Mouse (Mus musculus): ENCODE measurements around the gene Gm4969. TPM values are rescaled to one million over a fixed set of nuclear protein-coding genes. Genes with fewer than 3 reads are reported as not detected.

Gene Gm4969
- polyA plus RNA-seq, 1 experiment = not detected

DNA sequence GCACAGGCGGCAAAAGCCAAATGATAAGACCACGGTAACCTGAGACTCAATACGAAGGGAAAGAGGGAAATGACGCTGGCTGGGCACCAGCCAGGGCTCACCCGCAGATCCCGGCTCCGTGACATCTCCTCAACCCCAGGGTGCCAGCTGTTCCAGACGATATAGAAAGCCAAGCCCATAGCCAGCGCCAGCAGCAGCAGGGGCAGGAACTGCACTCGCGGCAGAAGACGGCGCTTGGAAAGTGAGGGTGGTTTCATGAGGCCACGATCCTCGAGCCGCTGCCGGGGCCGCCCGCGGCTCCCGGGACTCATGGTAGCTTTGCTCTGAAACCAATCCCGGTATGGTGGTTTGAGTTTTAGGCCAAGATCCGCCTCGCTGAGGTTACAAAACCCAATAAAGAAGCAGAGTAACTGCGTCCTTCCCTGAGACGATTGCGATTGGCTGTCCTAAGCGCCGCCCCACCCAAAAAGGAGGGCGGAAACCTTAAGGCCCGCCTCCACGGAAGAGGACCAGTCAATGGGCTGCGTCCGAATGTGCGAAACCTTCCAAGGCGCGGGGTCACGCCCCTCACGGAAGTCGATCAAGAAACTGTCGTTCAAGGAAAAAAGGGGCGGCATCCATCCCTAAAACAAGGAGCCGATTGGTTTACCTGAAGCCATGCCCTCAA is 30.8 kb upstream of the Gm4969 start, which contains the start of gene Qpctl:
Qpctl (minus strand) TSS at position 417 of the 667 bp plus-strand sequence.
- H3K4me1 ChIP-seq (ENCODE audit: control insufficient read depth, insufficient read depth, insufficient read length, low read length) = peaks cover 6% of the 10 kb centered on the region; the same call in 1 of the 2 replicates
- H3K27ac ChIP-seq (replicated peaks; ENCODE audit: low read depth, low read length) = peak within 1 kb of the TSS; percentile 48
- H3K4me3 ChIP-seq (ENCODE audit: insufficient read depth, low read depth, low read length) = peak within 1 kb of the TSS; percentile 70

DNA sequence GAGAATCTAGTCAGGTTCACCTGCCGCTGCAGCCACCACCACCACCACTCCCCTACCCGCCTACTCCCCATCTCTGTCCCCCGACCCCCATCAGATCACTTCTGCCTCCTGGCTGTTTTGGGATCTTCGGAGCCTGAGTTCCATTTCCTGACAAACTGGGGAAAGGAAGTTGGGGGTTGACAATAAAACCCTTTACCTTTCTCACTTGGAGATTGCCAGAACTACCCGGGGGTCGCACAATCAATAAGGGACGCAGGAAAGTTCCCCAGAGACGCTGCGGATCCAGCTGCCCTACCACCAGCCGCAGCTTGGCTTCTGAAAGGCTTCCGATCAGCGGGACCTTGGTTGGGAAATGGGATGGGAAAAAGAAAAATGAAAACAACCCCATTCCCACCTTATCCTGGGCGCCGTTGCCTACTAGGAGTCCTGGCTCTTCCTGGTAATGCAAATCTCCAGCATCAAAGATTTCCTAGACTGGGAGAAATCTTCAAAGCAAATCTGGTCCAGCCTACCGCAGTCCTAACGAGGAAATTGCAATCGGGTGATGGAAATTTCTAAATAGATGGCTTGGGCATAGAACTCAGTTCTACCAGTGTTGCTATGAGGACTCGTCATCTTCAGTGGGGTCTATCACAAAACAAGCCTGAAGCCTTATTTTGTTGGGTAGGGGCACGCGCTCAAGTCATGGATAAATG is 30.2 kb upstream of the Gm4969 start:
- H3K4me1 ChIP-seq (ENCODE audit: control insufficient read depth, insufficient read depth, insufficient read length, low read length) = peaks cover 6% of the 10 kb centered on the region; the same call in 1 of the 2 replicates
- H3K27ac ChIP-seq (replicated peaks; ENCODE audit: low read depth, low read length) = peak overlapping the region; percentile 35
- peak overlapping the region; percentile 64 for H3K4me3 ChIP-seq (ENCODE audit: insufficient read depth, low read depth, low read length)

DNA sequence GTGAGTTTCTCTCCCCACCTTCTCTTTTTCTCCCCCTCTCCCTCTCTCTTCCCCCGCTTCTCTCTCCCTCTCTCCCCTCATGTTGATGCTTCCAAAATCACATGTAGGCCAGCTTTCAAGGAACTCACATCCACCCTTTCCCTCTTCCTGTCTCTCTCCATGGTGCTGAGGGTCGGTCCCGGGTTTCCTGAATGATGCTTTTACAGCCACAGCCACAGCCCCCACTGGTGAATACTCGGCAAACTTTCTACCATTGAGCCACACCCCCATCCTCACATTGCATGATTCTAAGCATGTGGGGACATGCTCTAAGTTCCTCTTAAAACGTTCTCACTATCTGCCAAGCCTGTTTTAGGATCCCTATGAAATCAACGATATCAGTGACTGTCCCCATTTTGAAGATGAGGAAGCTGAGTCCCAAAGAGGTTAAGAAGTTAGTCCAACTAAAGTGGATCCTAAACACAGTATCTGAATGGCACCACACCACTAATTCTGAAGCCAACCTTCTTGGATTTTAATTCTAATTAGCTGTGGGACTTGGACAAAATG is 29.4 kb upstream of the Gm4969 start:
- Histone ChIP-seq H3K27ac (replicated peaks; ENCODE audit: low read depth, low read length) (no peak overlapping the region), H3K4me1 (ENCODE audit: control insufficient read depth, insufficient read depth, insufficient read length, low read length) (peaks cover 6% of the 10 kb centered on the region; the same call in 1 of the 2 replicates), H3K4me3 (ENCODE audit: insufficient read depth, low read depth, low read length) (no peak overlapping the region)

DNA sequence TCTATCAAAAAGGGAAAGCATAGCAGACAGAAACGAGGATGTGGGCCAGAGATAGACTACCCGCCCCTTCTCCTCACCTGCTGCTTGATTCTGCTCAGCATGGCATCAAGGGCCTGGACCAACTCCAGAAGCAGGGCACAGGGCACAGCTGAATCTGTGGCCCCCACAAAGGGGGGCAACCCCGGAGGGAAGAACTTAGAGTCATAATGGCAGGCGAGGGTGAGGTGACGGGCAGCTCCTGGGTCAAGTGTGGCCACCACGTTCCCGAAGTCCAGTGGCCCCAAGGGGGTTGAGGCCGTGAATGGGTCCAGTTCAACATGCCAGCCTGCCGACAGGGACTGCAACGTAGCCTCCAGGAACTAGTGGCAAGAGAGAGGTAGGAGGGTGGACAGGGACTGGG is 28.6 kb upstream of the Gm4969 start:
- Histone ChIP-seq H3K4me3 (ENCODE audit: insufficient read depth, low read depth, low read length) (no peak overlapping the region), H3K27ac (replicated peaks; ENCODE audit: low read depth, low read length) (no peak overlapping the region), H3K4me1 (ENCODE audit: control insufficient read depth, insufficient read depth, insufficient read length, low read length) (peaks cover 6% of the 10 kb centered on the region; the same call in 1 of the 2 replicates)

DNA sequence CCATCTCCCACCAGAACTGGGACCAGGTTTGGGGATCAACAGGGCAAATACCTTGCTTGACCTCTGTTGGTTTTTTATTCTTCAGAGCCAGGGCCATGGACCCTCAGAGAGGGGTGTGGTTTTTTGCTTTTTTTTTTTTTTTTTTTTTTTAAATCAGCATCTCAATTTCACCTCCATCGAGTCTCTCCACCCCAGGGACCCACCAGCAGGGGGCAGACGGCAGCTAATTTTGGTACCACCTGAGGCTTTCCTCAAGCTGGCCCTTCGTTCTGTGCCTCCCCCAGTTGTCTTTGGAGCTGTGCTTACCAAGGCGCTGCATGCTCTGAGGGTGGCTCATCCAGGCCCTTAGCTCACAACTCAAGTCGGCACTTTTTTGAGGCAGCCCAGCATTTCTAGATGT is 19.2 kb upstream of the Gm4969 start:
- no peaks in the 10 kb centered on the region for H3K4me1 ChIP-seq (ENCODE audit: control insufficient read depth, insufficient read depth, insufficient read length, low read length)
- no peak overlapping the region for H3K4me3 ChIP-seq (ENCODE audit: insufficient read depth, low read depth, low read length)
- no peak overlapping the region for H3K27ac ChIP-seq (replicated peaks; ENCODE audit: low read depth, low read length)

DNA sequence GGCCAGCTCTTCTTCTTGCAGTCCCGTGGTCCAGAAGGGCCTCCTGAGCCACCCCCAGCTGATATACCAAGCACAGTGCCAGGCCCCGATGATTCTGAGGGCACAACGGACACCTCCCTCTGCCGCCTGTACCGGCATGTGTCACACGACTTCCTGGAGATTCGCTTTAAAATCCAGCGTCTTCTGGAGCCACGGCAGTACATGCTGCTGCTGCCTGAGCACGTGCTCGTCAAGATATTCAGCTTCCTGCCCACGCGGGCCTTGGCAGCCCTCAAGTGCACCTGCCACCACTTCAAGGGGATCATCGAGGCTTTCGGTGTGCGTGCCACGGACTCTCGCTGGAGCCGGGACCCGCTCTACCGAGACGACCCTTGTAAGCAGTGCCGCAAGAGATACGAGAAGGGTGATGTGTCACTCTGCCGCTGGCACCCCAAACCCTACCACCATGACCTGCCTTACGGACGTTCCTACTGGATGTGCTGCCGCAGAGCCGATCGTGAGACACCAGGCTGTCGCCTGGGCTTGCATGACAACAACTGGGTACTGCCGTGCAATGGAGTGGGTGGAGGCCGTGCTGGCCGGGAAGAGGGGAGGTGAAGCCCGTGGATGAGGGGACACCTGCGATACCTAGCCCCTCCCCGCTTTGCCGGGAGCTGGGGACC is 18.6 kb upstream of the Gm4969 start:
- Histone ChIP-seq H3K4me1 (ENCODE audit: control insufficient read depth, insufficient read depth, insufficient read length, low read length) (no peaks in the 10 kb centered on the region), H3K4me3 (ENCODE audit: insufficient read depth, low read depth, low read length) (no peak overlapping the region), H3K27ac (replicated peaks; ENCODE audit: low read depth, low read length) (no peak overlapping the region)

DNA sequence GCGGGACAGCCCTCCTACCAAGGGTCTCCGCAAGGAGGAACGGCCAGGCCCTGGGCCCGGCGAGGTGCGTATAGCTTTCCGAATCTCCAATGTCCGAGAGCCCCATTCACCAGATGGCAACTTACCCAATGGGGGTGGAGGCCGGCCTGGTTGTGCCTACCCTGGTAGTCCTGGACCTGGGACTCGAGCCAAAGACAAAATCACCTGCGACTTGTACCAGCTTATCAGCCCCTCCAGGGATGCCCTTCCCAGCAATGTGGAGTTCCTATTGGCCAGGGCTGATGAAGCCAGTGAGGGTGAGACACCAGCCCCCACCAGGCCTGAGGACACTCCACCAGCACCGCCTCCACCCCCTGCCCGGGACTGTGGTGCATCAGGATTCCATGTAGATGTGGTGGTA is 18.0 kb upstream of the Gm4969 start:
- Histone ChIP-seq H3K4me1 (ENCODE audit: control insufficient read depth, insufficient read depth, insufficient read length, low read length) (no peaks in the 10 kb centered on the region), H3K4me3 (ENCODE audit: insufficient read depth, low read depth, low read length) (no peak overlapping the region), H3K27ac (replicated peaks; ENCODE audit: low read depth, low read length) (no peak overlapping the region)

DNA sequence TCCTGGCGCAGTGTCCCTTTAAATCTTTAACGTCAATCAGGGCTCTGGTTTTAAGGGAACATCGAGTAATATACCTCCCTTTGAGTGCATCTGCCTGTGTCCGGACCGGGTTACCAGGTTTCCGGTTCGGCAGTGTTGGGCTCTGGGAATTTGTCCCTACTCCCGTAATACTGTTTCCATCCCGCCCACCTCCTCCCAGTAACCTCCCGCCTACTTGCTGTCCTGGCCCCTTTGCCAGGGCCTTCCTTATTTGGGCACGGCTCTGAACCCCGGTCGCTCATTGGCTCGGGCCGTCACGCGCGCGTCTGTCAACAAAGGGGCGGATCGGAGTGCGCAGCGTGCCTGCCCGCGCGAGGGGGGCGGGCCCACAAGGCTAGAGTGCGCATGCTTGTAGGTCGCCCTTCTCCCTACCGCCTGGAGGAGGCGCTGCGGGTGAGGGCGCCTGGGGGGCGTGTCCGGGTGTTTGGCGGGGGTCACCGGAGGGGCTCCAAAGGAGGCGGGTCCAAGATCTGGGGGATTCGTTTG is 13.2 kb upstream of the Gm4969 start:
- H3K27ac ChIP-seq (replicated peaks; ENCODE audit: low read depth, low read length) = peak overlapping the region; percentile 88
- H3K4me3 ChIP-seq (ENCODE audit: insufficient read depth, low read depth, low read length) = peak overlapping the region; percentile 58
- H3K4me1 ChIP-seq (ENCODE audit: control insufficient read depth, insufficient read depth, insufficient read length, low read length) = no peaks in the 10 kb centered on the region

DNA sequence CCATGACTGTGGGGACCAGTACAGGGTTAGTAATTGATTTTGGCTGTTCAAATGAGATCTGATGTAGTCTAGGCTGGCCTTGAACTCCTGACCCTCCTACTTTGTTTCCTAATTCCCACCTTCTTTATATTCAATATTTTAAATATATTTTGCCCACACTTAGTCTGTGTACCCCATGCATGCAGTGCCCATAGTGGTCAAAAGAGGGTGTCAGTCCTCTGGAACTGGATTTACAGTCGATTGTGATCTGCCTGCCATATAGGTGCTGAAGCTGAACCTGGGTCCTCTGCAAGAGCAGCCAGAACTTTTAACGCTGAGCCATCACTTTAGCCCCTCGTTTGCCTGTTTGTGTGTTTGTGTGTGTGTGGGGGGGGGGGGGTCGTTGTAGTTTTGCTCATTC is 12.5 kb upstream of the Gm4969 start:
- peak overlapping the region; percentile 88 for H3K27ac ChIP-seq (replicated peaks; ENCODE audit: low read depth, low read length)
- H3K4me1 ChIP-seq (ENCODE audit: control insufficient read depth, insufficient read depth, insufficient read length, low read length) = no peaks in the 10 kb centered on the region
- H3K4me3 ChIP-seq (ENCODE audit: insufficient read depth, low read depth, low read length) = peak overlapping the region; percentile 52

DNA sequence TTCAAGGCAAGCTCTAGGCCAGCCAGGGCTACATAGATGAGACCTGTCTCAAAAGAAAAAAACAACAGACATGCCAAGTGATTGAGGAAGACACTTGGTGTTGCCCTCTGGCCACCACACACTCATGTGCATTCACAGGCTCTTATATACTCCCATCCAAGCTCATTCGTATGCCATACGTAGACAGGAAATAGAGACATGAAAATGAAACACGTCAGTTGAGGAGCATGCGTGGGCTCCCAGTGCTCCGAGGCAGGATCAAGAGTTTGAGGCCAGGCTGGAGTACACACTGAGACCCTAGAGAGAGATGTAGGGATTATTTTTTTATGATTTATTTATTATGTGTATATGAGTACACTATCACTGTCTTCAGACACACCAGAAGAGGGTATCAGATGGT is 11.2 kb upstream of the Gm4969 start:
- Histone ChIP-seq H3K27ac (replicated peaks; ENCODE audit: low read depth, low read length) (no peak overlapping the region), H3K4me3 (ENCODE audit: insufficient read depth, low read depth, low read length) (no peak overlapping the region), H3K4me1 (ENCODE audit: control insufficient read depth, insufficient read depth, insufficient read length, low read length) (no peaks in the 10 kb centered on the region)

DNA sequence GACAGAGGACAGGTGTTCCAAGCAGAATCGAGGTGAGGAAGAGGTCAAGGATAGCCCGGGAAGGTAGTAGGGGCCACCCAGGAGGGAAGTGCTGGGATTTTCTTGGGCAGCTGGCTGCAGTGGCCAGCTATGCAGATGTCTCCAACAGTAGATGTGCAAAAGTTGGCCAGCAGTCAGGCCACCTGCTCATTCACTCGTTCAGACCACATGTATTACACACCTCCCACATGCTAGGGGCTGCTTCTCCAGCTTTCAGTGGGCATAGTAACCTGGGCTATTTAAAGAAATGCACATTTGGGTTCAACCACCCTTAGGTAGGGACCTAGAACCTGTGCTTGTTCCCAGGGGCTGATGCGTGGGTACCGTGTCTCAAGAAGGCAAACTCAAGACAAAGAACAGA is 9.6 kb upstream of the Gm4969 start:
- no peak overlapping the region for H3K27ac ChIP-seq (replicated peaks; ENCODE audit: low read depth, low read length)
- no peak overlapping the region for H3K4me3 ChIP-seq (ENCODE audit: insufficient read depth, low read depth, low read length)
- no peaks in the 10 kb centered on the region for H3K4me1 ChIP-seq (ENCODE audit: control insufficient read depth, insufficient read depth, insufficient read length, low read length)

DNA sequence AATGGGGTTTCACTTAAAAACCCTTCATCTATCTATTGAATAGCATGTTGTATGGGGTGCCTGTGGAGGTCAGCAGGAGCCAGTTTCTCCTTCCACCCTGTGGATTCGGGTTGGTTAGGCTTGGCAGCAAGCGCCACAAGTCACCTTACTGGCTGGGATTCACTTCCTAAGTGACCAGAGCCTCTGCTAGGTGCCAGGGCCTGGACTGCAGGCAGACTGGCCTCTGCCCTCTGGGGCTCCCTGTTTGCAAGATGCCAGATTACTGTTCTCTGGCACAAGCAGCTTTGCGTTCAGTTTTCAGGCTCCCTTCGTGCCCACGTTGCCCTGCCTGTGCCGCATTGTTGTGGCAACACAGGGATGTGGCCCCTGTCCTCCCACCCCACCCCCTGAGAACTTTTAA is 6.5 kb upstream of the Gm4969 start:
- Histone ChIP-seq H3K4me3 (ENCODE audit: insufficient read depth, low read depth, low read length) (no peak overlapping the region), H3K27ac (replicated peaks; ENCODE audit: low read depth, low read length) (no peak overlapping the region), H3K4me1 (ENCODE audit: control insufficient read depth, insufficient read depth, insufficient read length, low read length) (0 out of 2 replicates have a peak, but pooled peaks cover 4% of the 10 kb centered on the region)

DNA sequence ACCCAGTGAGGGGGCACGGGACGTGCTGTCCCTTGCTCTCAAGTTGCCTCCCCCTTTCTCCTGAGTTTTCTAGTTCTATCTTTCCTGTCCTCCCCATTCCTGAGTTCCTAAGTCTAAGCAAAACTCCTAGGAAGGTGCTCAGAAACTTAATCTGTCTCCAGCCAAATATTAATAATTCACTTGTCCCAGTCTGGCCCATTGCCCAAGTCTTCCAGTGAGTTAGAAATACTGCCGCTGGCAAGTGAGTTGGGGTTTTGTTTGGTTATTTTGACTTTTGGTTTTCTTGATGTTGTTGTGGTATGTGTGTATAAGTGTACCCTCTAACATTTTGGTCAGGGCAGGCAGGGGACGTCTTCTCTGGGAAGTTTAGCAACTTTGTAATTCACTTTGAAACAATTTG is 3.5 kb upstream of the Gm4969 start:
- H3K27ac ChIP-seq (replicated peaks; ENCODE audit: low read depth, low read length) = no peak overlapping the region

DNA sequence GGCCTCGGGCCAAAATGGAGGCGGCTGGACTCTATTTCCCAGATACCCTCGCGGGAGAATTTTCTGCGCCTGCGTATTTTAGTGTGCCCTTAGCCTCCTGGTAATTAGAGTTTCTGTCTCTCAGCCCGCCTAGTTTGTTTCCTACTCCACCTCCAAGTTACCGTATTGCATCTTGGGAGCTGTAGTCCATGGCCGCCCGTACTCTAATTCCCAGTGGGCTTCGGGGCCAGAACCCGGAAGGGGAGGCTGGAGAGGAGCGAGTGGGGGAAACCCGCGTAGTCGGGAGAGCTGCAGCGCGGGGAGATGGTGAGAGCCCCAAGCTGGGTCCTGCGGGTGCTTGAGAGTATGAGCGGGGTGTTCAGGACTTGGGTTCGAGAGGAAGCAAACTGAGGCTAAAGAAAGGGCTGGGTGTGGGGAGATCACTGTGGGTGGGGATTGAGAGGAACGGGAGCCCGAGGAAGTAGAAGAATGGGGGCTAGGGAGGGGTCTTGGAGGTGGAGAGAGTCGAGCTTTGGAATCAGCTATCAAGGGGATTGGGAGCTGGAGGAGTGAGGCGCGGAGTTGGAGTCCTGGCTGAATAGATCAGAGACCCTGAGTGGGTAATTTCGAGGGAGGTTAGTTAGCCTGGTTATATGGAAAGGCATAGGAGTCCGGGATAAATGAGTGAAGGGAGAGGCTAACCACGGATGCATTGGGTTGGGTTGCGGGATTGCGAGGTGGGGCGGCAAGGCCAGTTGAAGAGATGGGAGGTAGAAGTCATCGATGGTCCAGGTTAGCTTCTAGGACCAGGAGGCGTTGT is 1.7 kb upstream of the Gm4969 start, which contains the start of gene Fbxo46:
Fbxo46 (plus strand) TSS at position 229 of the 799 bp plus-strand sequence.
- Histone ChIP-seq H3K27ac (replicated peaks; ENCODE audit: low read depth, low read length) (peak within 1 kb of the TSS; percentile 51), H3K4me3 (ENCODE audit: insufficient read depth, low read depth, low read length) (peak within 1 kb of the TSS; percentile 89), H3K4me1 (ENCODE audit: control insufficient read depth, insufficient read depth, insufficient read length, low read length) (0 out of 2 replicates have a peak, but pooled peaks cover 6% of the 10 kb centered on the region)

More for the DNA sequence above, 3.5 kb upstream of the Gm4969 start:
- Histone ChIP-seq H3K4me3 (ENCODE audit: insufficient read depth, low read depth, low read length) (no peak overlapping the region), H3K4me1 (ENCODE audit: control insufficient read depth, insufficient read depth, insufficient read length, low read length) (0 out of 2 replicates have a peak, but pooled peaks cover 6% of the 10 kb centered on the region)

All from brown adipose tissue, adult 24 weeks (tissue).